9 mouse cellular contexts compared by ENCODE assay signal in the genomic region with DNA sequence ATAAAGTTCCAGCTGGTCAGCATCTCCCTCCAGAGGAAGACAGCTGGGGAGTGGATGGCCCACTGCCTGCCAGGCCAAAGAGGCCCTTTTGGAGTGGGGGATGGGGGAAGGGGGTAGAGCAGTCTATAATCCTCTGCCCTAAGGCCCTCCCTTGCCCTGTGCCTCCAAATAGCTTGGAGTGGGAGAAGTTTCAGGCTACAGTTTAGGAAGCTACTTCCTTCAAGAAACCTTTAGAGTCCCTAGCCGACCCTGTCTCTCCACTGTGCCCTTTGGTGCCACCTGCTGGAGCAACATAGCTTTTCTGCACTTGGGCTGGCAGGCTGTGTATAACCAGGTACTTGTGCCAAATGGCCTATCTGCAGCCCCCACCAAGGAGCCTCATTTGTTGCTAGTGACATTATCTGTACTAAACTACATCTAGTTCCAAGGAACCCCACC. TPM values are rescaled to one million over a fixed set of nuclear protein-coding genes. Genes with fewer than 3 reads are reported as not detected.
DNase-seq lines count a peak whose midpoint lies in the region; ATAC-seq and TF ChIP-seq lines count a peak whose summit lies in the region.
"Had no signal": no experiment of that assay in that cellular context is flagged by ENCODE, and none has a peak within 500 bp of the region (broad histone marks: within the 10 kb centered on the region; RNA-seq: fewer than 3 reads in every experiment).

No protein-coding gene starts in this region.

- no peak overlapping the region for H3K4me3 ChIP-seq in liver, embryonic 14.5 days (ENCODE audit: insufficient read depth in 1 of 2, low read depth in 2 of 2, low read length in 2 of 2)
- H3K4me3 ChIP-seq in neural tube, embryonic 11.5 days (ENCODE audit: low read depth, low read length) = no peak overlapping the region

- no peaks in the 10 kb centered on the region for H3K9me3 ChIP-seq in liver, embryonic 14.5 days (ENCODE audit: control insufficient read depth, low read length)
- no peaks in the 10 kb centered on the region for H3K9me3 ChIP-seq in neural tube, embryonic 11.5 days (ENCODE audit: control insufficient read depth, low read length)

- peaks cover 24% of the 10 kb centered on the region for H3K36me3 ChIP-seq in liver, embryonic 14.5 days (replicated peaks; ENCODE audit: control insufficient read depth, insufficient read depth, low read depth)
- H3K36me3 ChIP-seq in neural tube, embryonic 11.5 days (ENCODE audit: control insufficient read depth, insufficient read depth, low read length) = no peaks in the 10 kb centered on the region

- no peak overlapping the region; the same call in 1 of the 2 replicates for H3K27ac ChIP-seq in liver, embryonic 14.5 days
- H3K27ac ChIP-seq in neural tube, embryonic 11.5 days (ENCODE audit: low read depth, low read length) = no peak overlapping the region

- H3K9ac ChIP-seq in liver, embryonic 14.5 days (replicated peaks) = no peak overlapping the region
- no peak overlapping the region for H3K9ac ChIP-seq in neural tube, embryonic 11.5 days (ENCODE audit: low read length)

- peak; percentile 91 for TF ChIP-seq CTCF in liver, embryonic 14.5 days (IDR thresholded peaks at IDR 0.05; ENCODE audit: low read depth)

- WGBS in liver, embryonic 14.5 days (ENCODE audit: insufficient replicate concordance) = 0% methylated on average over 1 of the region's 1 CpGs
- WGBS in neural tube, embryonic 11.5 days = 0% methylated on average over 1 of the region's 1 CpGs

- peaks cover 10 to 20% of the 10 kb centered on the region in 2 experiments for H3K4me1 ChIP-seq in liver, embryonic 14.5 days (replicated peaks; ENCODE audit: control insufficient read depth in 2 of 2, insufficient read depth in 2 of 2, low read length in 1 of 2)
- peaks cover 5% of the 10 kb centered on the region; the same call in 1 of the 2 replicates for H3K4me1 ChIP-seq in neural tube, embryonic 11.5 days (ENCODE audit: control insufficient read depth, insufficient read depth, low read length)

- no peak overlapping the region for H3K4me2 ChIP-seq in liver, embryonic 14.5 days (ENCODE audit: low read depth)
- H3K4me2 ChIP-seq in neural tube, embryonic 11.5 days (ENCODE audit: low read depth) = no peak overlapping the region

- no peak for TF ChIP-seq EP300 in liver, embryonic 14.5 days (IDR thresholded peaks at IDR 0.05; ENCODE audit: low read depth)

- peak; percentile 76 for ATAC-seq in granulocyte monocyte progenitor cell, adult 5-6 weeks (replicated peaks; ENCODE audit: poor library complexity, severe bottlenecking)
- ATAC-seq in liver, embryonic 14.5 days (ENCODE audit: insufficient read depth) = peak; percentile 73
- ATAC-seq in neural tube, embryonic 11.5 days (ENCODE audit: insufficient read depth, low FRiP score, low TSS enrichment) = no peak

- no peaks in the 10 kb centered on the region for H3K27me3 ChIP-seq in liver, embryonic 14.5 days (ENCODE audit: control insufficient read depth, insufficient read depth, low read length)
- no peaks in the 10 kb centered on the region for H3K27me3 ChIP-seq in neural tube, embryonic 11.5 days (ENCODE audit: control insufficient read depth, insufficient read depth, low read length)

- DNase-seq in A20 (ENCODE audit: low read depth, low spot score) = peak; percentile 73
- peak; percentile 67 for DNase-seq in R1 (ENCODE audit: low read depth, low spot score)
- DNase-seq in embryo, embryonic 10 days (ENCODE audit: low spot score) = peak; percentile 91
- DNase-seq in kidney, adult 18-20 months = peak; percentile 79
- peak; percentile 55 to 67 (median 57) for DNase-seq in liver, embryonic 14.5 days (ENCODE audit: low read depth in 3 of 3, low spot score in 3 of 3)
- DNase-seq in neural tube, embryonic 11.5 days (ENCODE audit: low spot score) = peak; percentile 84
- DNase-seq in thymus, postnatal 10 days (ENCODE audit: low spot score in 2 of 2) = peak; percentile 52 to 78

RNA-seq across cellular contexts. Expression of a gene that starts 15.4 kb away (rescaled TPM):
- total RNA-seq in granulocyte monocyte progenitor cell, adult 5-6 weeks (2014; fragmentation: Nextera tagmentation) = not detected in 2 replicates
- total RNA-seq in granulocyte monocyte progenitor cell, adult 5-6 weeks (2017) = not detected in 2 replicates
- 1.1 TPM in 2 replicates for polyA plus RNA-seq in liver, embryonic 14.5 days (2012; rRNA removed)
- polyA plus RNA-seq in liver, embryonic 14.5 days (2014; fragmentation: Nextera tagmentation; extraction: Ambion mirVana) = 0.42 and 0.99 TPM in 2 replicates
- 22.5 and 23.9 TPM in 2 replicates for polyA plus RNA-seq in neural tube, embryonic 11.5 days (2014; fragmentation: Nextera tagmentation; extraction: Ambion mirVana)
- total RNA-seq: layer of hippocampus, adult 18-20 months had no signal

RNA-seq across cellular contexts. Expression of a gene that starts 31.9 kb away (rescaled TPM):
- 112 and 132 TPM in 2 replicates for total RNA-seq in granulocyte monocyte progenitor cell, adult 5-6 weeks (2014; fragmentation: Nextera tagmentation)
- 47.1 and 47.3 TPM in 2 replicates for total RNA-seq in granulocyte monocyte progenitor cell, adult 5-6 weeks (2017)
- 36.0 and 40.1 TPM in 2 replicates for polyA plus RNA-seq in liver, embryonic 14.5 days (2012; rRNA removed)
- polyA plus RNA-seq in liver, embryonic 14.5 days (2014; fragmentation: Nextera tagmentation; extraction: Ambion mirVana) = 44.3 and 46.3 TPM in 2 replicates
- polyA plus RNA-seq in neural tube, embryonic 11.5 days (2014; fragmentation: Nextera tagmentation; extraction: Ambion mirVana) = 137 and 148 TPM in 2 replicates

RNA-seq across cellular contexts. Expression of a gene that starts 37.2 kb away (rescaled TPM):
- 1.8 and 10.4 TPM in 2 replicates for total RNA-seq in granulocyte monocyte progenitor cell, adult 5-6 weeks (2014; fragmentation: Nextera tagmentation)
- total RNA-seq in granulocyte monocyte progenitor cell, adult 5-6 weeks (2017) = 3.6 and 4.6 TPM in 2 replicates
- 2.2 and 2.4 TPM in 2 replicates for polyA plus RNA-seq in liver, embryonic 14.5 days (2012; rRNA removed)
- 0.90 and 1.2 TPM in 2 replicates for polyA plus RNA-seq in liver, embryonic 14.5 days (2014; fragmentation: Nextera tagmentation; extraction: Ambion mirVana)
- 18.5 and 18.9 TPM in 2 replicates for polyA plus RNA-seq in neural tube, embryonic 11.5 days (2014; fragmentation: Nextera tagmentation; extraction: Ambion mirVana)

Comparison
In these comparisons a context has a peak if more than half of its experiments do, and no peak if none do; other contexts are left out.
1. RNA of a gene that starts 15.4 kb away (polyA plus RNA-seq): 22.5 to 23.9 TPM in neural tube, embryonic 11.5 days; 0.42 to 1.1 TPM in liver, embryonic 14.5 days; every median in the first group is over 10 times any median in the second.
2. Peak in every context shown above with its lines, with median percentiles within 50 percentile points of each other: DNase-seq.